8 mouse cellular contexts compared by ENCODE assay signal in the genomic region with DNA sequence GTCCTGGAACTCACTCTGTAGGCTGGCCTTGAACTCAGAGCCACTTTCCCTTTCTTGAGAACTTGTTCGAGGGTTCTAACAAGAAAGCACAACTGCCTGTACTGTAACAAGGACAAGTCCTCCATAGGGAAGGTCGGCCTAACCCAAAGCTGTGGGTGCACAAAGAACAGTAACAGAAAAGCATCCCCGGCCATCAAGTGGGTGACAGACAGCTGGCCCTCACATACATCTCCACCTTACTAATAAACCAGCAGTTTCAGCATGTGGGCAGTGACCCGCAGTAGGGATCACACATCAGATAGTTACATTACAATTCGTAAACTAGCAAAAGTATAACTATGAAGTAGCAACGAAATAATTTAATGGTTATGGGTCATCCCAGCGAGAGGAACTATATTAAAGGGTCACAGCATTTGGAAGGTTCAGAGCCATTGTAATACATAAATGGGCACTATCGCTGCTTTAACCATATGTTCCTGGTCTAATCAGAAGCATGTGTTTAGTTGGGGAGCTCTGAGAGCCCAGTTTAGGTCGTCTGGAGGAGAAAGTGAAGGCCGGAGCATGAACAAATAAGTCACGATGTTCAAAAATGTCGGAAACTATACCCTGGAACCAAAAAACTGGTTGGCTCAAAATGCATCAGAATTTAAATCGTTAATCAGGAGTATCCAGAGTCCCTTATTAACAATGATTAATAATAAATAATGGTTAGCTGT. TPM values are rescaled to one million over a fixed set of nuclear protein-coding genes. Genes with fewer than 3 reads are reported as not detected.
DNase-seq lines count a peak whose midpoint lies in the region; ATAC-seq lines count a peak whose summit lies in the region.

No protein-coding gene starts in this region.

- no peaks in the 10 kb centered on the region for H3K27me3 ChIP-seq in hindbrain, embryonic 13.5 days
- no peaks in the 10 kb centered on the region for H3K27me3 ChIP-seq in midbrain, embryonic 16.5 days (ENCODE audit: control insufficient read depth, insufficient read depth, low read depth, low read length)

- peak; percentile 6 to 8 for DNase-seq in left cerebral cortex, postnatal 25 days (ENCODE audit: low spot score in 2 of 2)
- DNase-seq in left cerebral cortex, adult 8-10 months (ENCODE audit: low spot score in 2 of 2) = no peak
- DNase-seq in urinary bladder, postnatal 10 days (ENCODE audit: low spot score) = no peak
- no peak for DNase-seq in kidney, adult 11 months
- no peak for DNase-seq in adrenal gland, postnatal 36 days

- peaks cover 16% of the 10 kb centered on the region for H3K4me1 ChIP-seq in hindbrain, embryonic 13.5 days (replicated peaks)
- peaks cover 11% of the 10 kb centered on the region for H3K4me1 ChIP-seq in midbrain, embryonic 16.5 days (ENCODE audit: control insufficient read depth, insufficient read depth, low read length)

- peak overlapping the region; percentile 76 for H3K4me2 ChIP-seq in hindbrain, embryonic 13.5 days
- H3K4me2 ChIP-seq in midbrain, embryonic 16.5 days (ENCODE audit: low read length) = peak overlapping the region; percentile 79

- peaks cover 22% of the 10 kb centered on the region for H3K36me3 ChIP-seq in hindbrain, embryonic 13.5 days
- peaks cover 9% of the 10 kb centered on the region for H3K36me3 ChIP-seq in midbrain, embryonic 16.5 days (ENCODE audit: control insufficient read depth, insufficient read depth, low read length)

- H3K9me3 ChIP-seq in hindbrain, embryonic 13.5 days = no peaks in the 10 kb centered on the region
- H3K9me3 ChIP-seq in midbrain, embryonic 16.5 days (replicated peaks; ENCODE audit: control insufficient read depth, low read length, poor library complexity, severe bottlenecking) = no peaks in the 10 kb centered on the region

- H3K4me3 ChIP-seq in hindbrain, embryonic 13.5 days = peak overlapping the region; percentile 73
- H3K4me3 ChIP-seq in midbrain, embryonic 16.5 days (ENCODE audit: low read depth, low read length) = peak overlapping the region; percentile 59

- intact Hi-C loops in left cerebral cortex, postnatal 25 days (cut with DNase I) = no loop called here

- 35% methylated on average over 13 of the region's 13 CpGs for WGBS in hindbrain, embryonic 13.5 days
- 33% methylated on average over 13 of the region's 13 CpGs for WGBS in midbrain, embryonic 16.5 days

- peak overlapping the region; percentile 86 for H3K27ac ChIP-seq in hindbrain, embryonic 13.5 days
- H3K27ac ChIP-seq in midbrain, embryonic 16.5 days (ENCODE audit: low read length) = peak overlapping the region; percentile 82

- ATAC-seq in common myeloid progenitor, adult 5-6 weeks (replicated peaks; ENCODE audit: low read depth, poor library complexity, severe bottlenecking) = peak; percentile 4; the same call in 1 of the 2 replicates
- ATAC-seq in hindbrain, embryonic 13.5 days (ENCODE audit: low FRiP score) = peak; percentile 62
- ATAC-seq in midbrain, embryonic 16.5 days = peak; percentile 43

- H3K9ac ChIP-seq in hindbrain, embryonic 13.5 days = peak overlapping the region; percentile 91
- H3K9ac ChIP-seq in midbrain, embryonic 16.5 days (ENCODE audit: low read depth, low read length) = peak overlapping the region; percentile 90

RNA-seq across cellular contexts. Expression of a gene that starts 0.6 kb away (rescaled TPM):
- total RNA-seq in left cerebral cortex, postnatal 25 days (2021) = 10 to 100 TPM; 30.1 to 32.9 TPM
- total RNA-seq in left cerebral cortex, adult 8-10 months (2022) = 10 to 100 TPM; 33.0 to 42.7 (median 37.6) TPM
- total RNA-seq in common myeloid progenitor, adult 5-6 weeks (2017) = 53.2 and 63.7 TPM in 2 replicates
- polyA plus RNA-seq in hindbrain, embryonic 13.5 days (2015; fragmentation: Nextera tagmentation; extraction: Ambion mirVana) = 37.1 and 42.0 TPM in 2 replicates
- 39.7 and 42.9 TPM in 2 replicates for polyA plus RNA-seq in midbrain, embryonic 16.5 days (2015; fragmentation: Nextera tagmentation; extraction: Ambion mirVana)
- total RNA-seq in adrenal gland, postnatal 36 days (2021) = 10 to 100 TPM; 15.3 to 18.4 TPM

RNA-seq across cellular contexts. Expression of a gene that starts 25.4 kb away (rescaled TPM):
- total RNA-seq in left cerebral cortex, postnatal 25 days (2021) = 10 to 100 TPM; 15.1 to 15.7 TPM
- 10 to 100 TPM; 13.9 to 47.1 (median 23.9) TPM for total RNA-seq in left cerebral cortex, adult 8-10 months (2022)
- total RNA-seq in common myeloid progenitor, adult 5-6 weeks (2017) = 0.09 TPM in 1 of 2 replicates, not detected in the other
- polyA plus RNA-seq in hindbrain, embryonic 13.5 days (2015; fragmentation: Nextera tagmentation; extraction: Ambion mirVana) = 2.6 and 3.2 TPM in 2 replicates
- polyA plus RNA-seq in midbrain, embryonic 16.5 days (2015; fragmentation: Nextera tagmentation; extraction: Ambion mirVana) = 1.8 and 2.0 TPM in 2 replicates
- under 1 TPM in 1 of 2 experiments, not detected in 1; 0.26 TPM for total RNA-seq in adrenal gland, postnatal 36 days (2021)

RNA-seq across cellular contexts. Expression of a gene that starts 48.2 kb away (rescaled TPM):
- 10 to 100 TPM; 66.7 to 73.1 TPM for total RNA-seq in left cerebral cortex, postnatal 25 days (2021)
- total RNA-seq in left cerebral cortex, adult 8-10 months (2022) = 10 to 100 TPM; 78.3 to 86.9 (median 81.4) TPM
- 45.0 and 59.6 TPM in 2 replicates for total RNA-seq in common myeloid progenitor, adult 5-6 weeks (2017)
- 50.2 and 51.0 TPM in 2 replicates for polyA plus RNA-seq in hindbrain, embryonic 13.5 days (2015; fragmentation: Nextera tagmentation; extraction: Ambion mirVana)
- polyA plus RNA-seq in midbrain, embryonic 16.5 days (2015; fragmentation: Nextera tagmentation; extraction: Ambion mirVana) = 43.1 and 44.1 TPM in 2 replicates
- total RNA-seq in adrenal gland, postnatal 36 days (2021) = 10 to 100 TPM; 72.0 to 92.1 TPM

Comparison
In these comparisons a context has a peak if more than half of its experiments do, and no peak if none do; other contexts are left out.
1. DNase-seq: peak in left cerebral cortex, postnatal 25 days (2 of 2); none in left cerebral cortex, adult 8-10 months (0 of 2), urinary bladder, postnatal 10 days (single experiment), kidney, adult 11 months (single experiment) and adrenal gland, postnatal 36 days (0 of 2).
2. ATAC-seq: peak in every context shown above with its lines; median percentile 62 in hindbrain, embryonic 13.5 days; 43 in midbrain, embryonic 16.5 days; 4 in common myeloid progenitor, adult 5-6 weeks.
3. RNA of a gene that starts 25.4 kb away (total RNA-seq): 13.9 to 47.1 TPM in left cerebral cortex, adult 8-10 months and 15.1 to 15.7 TPM in left cerebral cortex, postnatal 25 days; 0.26 TPM in adrenal gland, postnatal 36 days and 0.09 TPM in common myeloid progenitor, adult 5-6 weeks; every median in the first group is over 10 times any median in the second.